Mouse (Mus musculus): ENCODE data around the gene Pcolce2.

GRCm38 (mm10) chr9:95744845-95745613 lies 107.6 kb downstream of the Pcolce2 start:
- no peak for TF ChIP-seq POLR2A (IDR thresholded peaks at IDR 0.05; ENCODE audit: extremely low read depth, insufficient read depth, low read length)
- TF ChIP-seq CTCF (IDR thresholded peaks at IDR 0.05; ENCODE audit: extremely low read depth, insufficient read depth, low read length): no peak

Measured in cortical plate, adult 2 months (tissue).